Mouse (Mus musculus): Measurements from ENCODE around the gene Cstl1.

DNA sequence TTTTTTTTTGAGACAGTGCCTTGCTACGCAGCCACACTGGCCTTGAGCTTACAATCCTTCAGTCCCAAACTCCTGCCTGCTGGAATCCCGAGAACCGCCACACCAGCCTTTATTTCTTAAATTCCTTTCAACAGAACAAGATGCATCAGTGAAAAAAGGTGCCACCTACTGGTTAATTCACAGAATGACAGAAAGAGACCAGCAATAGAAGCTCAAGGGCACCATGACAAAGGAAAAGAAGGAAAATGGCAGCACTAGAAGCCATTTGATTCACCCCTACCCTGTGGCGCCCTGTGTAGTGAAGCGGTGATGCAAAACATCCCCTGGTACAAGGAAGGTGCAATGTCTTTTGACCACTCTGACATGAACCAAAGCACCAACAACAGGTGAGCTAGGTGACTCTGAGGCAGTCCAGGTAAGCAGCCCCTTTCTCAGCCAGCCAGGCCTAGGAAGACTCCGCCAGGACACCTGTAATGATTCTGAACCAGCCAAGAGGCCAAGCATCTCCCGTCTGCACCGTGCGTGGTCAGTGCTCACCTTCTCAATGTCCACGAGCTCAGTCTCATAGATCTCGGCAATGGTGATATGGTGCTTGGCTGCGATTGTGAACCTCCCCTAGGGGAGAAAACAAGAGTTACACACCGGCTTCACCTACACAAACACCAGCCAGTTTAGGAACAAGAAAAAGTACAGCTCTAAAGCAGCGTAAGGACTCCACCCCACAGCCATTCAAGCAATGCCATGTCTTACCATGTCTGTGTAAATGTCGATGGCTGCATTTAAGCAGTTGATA is 43.6 kb upstream of the Cstl1 start:
- no peak for TF ChIP-seq POLR2A (IDR thresholded peaks at IDR 0.05; ENCODE audit: low read depth, low read length)
- TF ChIP-seq CTCF (IDR thresholded peaks at IDR 0.05; ENCODE audit: extremely low read depth, insufficient read length, insufficient replicate concordance, low read depth, low read length), result peak; percentile 39; the same call in 1 of the 2 replicates
